Mouse (Mus musculus): Measurements from ENCODE around the gene BC107364.
"Not testable (repeated sequence)": the region's sequence is repeated elsewhere in the genome, so short reads cannot be mapped to it uniquely, and the experiment has no call there.

Gene BC107364

DNA sequence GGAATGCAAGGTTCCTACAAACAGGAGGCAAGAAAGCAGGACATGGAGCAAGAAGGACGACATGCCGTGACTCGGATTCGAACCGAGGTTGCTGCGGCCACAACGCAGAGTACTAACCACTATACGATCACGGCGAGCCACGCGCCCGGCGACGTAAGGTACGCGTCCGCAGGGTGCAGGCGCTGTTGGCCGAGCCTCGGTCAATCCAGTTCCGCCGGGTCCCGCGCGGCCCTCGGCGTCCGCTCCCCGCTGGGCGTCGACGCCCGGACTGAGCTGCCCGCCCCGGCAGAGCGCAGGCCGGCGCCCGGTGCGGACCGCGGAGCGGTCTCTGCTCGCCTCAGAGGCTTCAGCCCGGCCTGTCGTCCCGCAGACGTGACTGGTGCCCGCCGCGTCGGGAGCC lies 5.9 kb upstream of the BC107364 start:
- in situ Hi-C loops (cut with MboI; ENCODE audit: low sequenced_read_pairs): not testable (repeated sequence)

DNA sequence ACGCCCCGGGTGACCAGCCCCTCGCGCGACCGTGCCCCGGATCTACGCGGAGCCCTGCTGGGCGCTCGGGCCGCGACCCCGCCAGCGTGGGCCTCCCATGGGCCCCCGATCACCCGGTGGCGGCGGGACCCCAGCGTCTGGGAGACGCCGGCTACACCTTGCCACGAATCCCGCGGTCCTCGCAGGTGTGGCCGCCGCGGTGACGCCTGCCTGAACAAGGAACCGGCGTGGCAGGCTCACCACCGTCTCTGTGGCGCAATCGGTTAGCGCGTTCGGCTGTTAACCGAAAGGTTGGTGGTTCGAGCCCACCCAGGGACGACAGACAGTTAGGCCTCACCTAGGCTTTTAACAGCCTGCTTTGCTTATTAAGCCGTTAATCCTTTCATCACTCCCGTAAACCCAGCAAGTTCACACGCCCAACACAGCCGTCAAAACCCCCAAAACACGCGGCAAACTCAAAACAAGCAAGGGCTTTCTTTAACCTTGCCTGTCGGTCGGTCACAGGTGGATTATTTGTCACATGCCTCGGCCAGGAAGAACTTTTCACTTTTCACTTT lies 847 bp downstream of the BC107364 start:
- in situ Hi-C loops (cut with MboI; ENCODE audit: low sequenced_read_pairs): not testable (repeated sequence)

DNA sequence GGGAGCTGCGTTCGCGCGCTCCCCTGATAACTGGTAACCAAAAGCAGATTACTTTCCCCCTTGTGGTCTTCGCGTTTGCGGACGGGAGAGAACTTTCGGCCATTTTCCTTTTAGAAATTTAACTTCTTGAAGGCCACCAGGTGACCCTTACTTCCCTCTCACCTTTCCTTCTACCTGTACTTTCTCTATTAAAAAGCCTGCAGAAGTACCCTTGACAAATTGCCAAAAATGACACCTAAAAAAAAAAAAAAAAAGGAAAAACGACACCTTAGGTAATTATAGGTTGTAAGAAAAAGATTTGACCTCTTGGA lies 1.6 kb downstream of the BC107364 start:
- in situ Hi-C loops (cut with MboI; ENCODE audit: low sequenced_read_pairs): not testable (repeated sequence)

DNA sequence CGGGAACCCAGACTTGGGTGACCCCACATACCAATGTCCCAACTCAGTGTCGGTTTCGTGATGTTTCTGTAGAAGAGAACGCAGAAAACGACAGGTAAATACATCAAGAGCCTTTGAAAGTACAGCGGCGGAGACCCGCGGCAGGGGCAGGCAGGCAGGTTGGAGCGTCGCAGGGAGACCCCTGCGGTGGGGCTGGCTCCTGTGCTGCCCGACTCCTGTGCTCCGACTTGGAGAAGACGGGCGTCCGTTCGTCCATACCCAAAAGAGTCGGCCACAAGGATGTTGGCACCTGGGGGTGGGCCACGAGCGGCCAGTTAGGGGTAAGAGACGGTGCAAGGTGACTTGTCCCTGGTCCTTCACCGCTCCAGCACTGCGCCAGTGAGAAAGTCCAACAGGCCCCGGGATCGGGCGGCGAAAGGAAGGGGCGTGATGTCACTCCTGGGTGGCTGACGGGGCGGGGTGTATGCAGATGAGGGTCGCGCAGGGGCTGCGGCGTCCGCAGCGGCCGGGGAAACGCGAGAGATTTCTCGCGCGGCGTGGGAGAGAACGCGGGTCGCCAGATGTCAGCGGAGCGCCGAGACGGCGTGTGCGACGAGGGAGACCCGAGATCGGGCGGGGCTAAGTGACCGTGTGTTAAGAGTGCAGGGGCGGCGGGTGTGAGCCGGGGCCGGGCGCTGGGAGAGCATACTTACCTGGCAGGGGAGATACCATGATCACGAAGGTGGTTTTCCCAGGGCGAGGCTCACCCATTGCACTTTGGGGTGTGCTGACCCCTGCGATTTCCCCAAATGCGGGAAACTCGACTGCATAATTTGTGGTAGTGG lies 2.1 kb downstream of the BC107364 start:
- in situ Hi-C loops (cut with MboI; ENCODE audit: low sequenced_read_pairs): loop anchor here (25.0 kb wide), 1 partner anchor 113 kb away; no protein-coding TSS in a partner anchor

DNA sequence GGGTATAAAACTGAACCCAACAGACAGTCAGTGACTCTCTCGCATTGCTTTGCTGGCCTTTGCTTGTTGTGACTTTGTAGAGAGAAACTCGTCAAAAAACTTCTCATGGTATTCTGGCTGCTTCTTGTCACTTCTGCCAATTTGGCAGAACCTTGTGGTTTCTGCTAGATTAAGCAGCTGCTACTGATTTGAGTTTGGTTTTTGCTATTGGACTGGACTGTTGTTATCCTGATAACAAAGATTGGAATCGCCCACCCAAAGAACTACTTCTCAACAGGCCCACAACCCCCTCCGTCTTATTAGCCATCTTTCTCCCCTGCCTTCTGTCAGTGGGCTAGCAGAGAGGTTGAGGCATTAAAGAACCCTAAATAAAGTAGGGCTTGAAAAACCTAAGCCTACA lies 6.7 kb downstream of the BC107364 start:
- in situ Hi-C loops (cut with MboI; ENCODE audit: low sequenced_read_pairs): loop anchor here (25.0 kb wide), 1 partner anchor 108 kb away; no protein-coding TSS in a partner anchor

DNA sequence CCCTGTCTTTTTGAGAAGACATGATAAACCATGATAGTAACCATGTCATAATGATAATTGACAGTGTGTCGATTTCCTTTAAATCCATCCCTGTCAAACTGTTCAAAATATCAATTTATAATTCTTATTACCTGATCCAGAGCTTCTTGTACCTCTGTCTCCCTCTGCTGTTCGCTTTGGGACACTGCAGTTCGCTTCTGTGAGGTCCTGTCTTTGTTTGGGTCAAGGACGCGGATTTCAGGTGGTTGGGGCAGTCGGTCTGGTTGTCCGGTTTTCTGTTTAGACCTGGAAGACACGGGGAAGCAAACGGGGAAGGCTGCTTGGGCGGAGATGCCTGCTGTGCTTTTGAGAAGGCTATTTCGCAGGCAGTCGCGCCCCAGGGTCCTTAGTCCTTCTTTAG lies 11.5 kb downstream of the BC107364 start:
- in situ Hi-C loops (cut with MboI; ENCODE audit: low sequenced_read_pairs): loop anchor here (25.0 kb wide), 1 partner anchor 103 kb away; no protein-coding TSS in a partner anchor

DNA sequence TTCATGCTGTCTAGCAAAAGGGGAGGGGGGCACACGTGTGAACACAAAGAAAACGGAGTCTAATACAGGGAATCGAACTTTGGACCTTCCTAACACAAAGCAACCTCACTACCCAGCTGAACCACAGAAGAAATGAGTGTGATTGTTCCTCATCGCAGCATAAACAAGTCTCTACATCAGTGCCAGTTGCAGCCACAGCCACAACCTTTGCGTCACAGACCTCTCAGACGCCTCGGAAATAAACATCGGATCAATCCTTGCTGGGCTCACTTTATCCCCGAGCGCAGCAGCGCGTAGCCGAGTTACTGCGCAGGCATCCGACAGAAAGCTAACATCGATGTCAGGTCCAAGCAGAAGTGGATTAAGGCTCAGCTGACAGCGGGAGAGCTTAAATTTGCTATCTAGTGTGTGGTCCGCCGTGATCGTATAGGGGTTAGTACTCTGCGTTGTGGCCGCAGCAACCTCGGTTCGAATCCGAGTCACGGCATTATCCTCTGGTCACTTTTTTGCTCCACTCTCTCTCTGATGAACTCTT lies 16.5 kb downstream of the BC107364 start:
- in situ Hi-C loops (cut with MboI; ENCODE audit: low sequenced_read_pairs): loop anchor here (25.0 kb wide), 1 partner anchor 98 kb away; no protein-coding TSS in a partner anchor

DNA sequence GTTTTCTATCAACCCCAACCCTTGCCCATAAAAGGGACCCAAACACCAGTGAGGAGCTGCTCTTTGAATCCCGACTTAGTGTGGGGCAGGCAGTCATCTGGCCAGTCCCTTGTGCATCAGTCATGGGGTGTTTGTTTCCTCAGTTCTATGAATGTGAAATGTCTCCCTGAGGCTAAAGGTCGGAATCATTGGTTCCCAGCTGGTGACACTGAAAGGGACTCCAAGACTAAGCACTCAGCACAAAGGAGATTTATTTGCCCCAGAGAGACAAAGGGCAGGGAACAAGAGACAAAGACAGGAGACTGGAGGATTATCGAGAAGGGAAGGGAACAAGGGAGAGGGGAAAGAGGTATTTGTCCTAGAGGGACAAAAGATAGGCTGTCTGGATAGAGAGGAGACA lies 19.9 kb downstream of the BC107364 start:
- in situ Hi-C loops (cut with MboI; ENCODE audit: low sequenced_read_pairs): loop anchor here (25.0 kb wide), 1 partner anchor 95 kb away; no protein-coding TSS in a partner anchor

DNA sequence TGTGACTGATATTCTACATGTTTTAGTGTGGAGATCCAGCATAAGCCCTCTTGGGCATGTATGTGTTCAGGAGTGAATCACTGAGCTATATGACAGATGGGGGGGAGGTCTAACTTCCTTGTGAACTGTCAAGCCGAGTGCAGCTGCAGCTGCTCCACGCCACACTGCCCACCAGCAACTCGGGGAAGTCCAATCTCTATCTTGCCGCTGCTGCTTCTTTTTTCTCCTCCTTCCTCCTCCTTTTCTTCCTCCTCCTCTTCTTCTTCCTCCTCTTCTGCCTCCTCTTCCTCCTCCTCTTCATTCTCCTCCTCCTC lies 22.3 kb downstream of the BC107364 start:
- in situ Hi-C loops (cut with MboI; ENCODE audit: low sequenced_read_pairs): loop anchor here (25.0 kb wide), 1 partner anchor 92 kb away; no protein-coding TSS in a partner anchor

DNA sequence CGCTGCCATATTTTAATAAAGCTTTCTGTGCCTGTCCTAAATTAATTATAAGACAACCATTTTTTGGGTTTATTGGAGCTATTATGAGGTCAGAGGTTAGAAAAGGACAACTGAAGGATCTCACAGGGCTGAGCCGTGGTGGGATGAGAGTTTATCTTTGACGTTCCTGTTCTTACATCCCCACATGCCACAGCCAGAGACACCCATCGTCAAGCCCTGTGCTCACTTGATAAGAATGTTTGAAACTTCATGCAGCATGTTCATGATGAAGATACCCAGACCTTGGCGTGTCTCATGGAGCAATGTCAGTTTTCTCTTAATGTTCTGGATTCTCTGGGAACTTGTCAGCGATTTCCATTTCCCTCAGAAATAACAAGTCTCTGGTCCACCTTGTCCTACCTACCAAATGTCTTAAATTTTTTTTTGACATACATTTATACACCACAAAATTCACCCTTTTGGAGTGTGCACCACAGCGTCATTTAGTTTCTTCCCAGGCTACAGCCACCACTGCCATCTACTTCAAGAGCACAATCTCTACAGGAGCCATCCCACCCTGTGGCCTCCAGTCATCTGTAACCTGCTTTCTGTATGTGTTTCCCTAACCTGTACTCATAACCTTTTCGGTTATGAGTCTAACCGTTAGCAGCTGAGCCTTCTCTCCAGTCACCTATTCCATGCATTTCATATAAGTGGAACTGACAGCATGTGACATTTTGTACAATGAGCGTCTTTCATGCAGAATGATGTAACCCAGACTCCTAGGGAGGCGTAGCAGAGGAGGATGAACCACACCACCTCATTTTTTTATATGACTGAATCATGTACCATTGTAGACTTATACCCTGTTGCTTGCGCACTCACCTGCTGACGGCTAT lies 22.9 kb downstream of the BC107364 start:
- in situ Hi-C loops (cut with MboI; ENCODE audit: low sequenced_read_pairs): loop anchor here (25.0 kb wide), 1 partner anchor 92 kb away; no protein-coding TSS in a partner anchor

DNA sequence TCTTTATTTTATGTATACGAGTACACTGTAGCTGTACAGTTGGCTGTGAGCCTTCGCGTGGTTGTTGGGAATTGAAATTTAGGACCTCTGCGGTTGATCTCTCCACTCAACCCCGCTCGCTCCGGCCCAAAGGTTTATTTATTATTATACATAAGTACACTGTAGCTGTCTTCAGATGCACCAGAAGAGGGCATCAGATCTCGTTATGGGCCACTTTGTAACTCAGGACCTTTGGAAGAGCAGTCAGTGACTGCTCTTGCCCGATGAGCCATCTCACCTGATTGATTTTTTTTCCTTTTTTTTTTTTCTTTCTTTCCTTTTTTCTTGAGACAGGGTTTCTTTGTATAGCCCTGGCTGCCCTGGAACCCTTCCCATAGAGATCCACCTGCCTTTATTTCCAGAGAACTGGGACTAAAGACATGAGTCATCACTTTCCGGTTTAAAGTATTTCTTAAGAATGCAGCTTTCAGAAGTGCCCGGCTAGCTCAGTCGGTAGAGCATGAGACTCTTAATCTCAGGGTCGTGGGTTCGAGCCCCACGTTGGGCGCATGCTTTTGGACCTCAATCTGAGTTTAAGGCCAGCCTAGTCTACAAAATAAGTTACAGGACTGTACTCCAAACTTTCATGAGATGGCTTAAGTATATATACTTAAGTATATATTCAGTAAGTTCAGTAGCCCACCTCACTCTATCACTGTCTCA lies 24.2 kb downstream of the BC107364 start:
- in situ Hi-C loops (cut with MboI; ENCODE audit: low sequenced_read_pairs): loop anchor here (25.0 kb wide), 1 partner anchor 91 kb away; no protein-coding TSS in a partner anchor

DNA sequence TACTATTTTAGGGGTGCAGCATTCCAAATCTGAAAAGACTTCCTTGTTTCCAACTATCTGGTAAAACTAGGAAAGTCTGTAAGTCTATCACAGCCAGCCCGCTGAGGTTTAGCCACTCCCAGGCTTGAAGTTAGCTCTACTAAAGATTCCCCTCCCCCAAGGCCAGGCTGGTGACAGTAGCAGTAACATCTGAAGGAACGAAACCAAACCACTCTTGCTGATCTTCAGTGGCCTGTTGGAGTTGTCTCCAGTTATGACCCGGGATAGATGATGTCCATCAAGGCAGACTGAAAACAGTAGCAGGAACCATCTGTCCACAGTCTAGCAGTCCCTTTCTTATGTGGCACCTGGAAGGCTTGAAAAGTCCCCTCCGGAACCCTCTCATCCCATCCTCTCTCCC lies 24.8 kb downstream of the BC107364 start:
- in situ Hi-C loops (cut with MboI; ENCODE audit: low sequenced_read_pairs): loop anchor here (25.0 kb wide), 1 partner anchor 90 kb away; no protein-coding TSS in a partner anchor

DNA sequence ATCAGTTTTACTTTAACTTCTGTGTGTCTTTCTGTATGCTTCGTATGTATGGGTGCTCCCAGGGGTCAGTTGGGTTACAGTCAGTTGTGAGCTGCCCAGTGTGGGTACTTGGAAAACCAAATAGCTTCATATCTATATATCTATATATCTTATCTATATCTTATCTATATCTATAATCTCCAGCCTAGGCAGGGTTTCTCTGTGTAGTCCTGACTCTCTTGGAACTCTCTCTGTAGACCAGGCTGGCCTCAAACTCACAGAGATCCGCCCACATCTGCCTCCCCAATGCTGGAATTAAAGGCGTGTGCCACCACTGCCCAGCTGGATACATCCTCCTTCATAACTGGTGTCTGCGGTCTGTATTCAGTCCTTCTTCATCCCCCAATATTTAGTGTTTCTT lies 25.8 kb downstream of the BC107364 start:
- in situ Hi-C loops (cut with MboI; ENCODE audit: low sequenced_read_pairs): loop anchor here (25.0 kb wide), 1 partner anchor 89 kb away; no protein-coding TSS in a partner anchor

DNA sequence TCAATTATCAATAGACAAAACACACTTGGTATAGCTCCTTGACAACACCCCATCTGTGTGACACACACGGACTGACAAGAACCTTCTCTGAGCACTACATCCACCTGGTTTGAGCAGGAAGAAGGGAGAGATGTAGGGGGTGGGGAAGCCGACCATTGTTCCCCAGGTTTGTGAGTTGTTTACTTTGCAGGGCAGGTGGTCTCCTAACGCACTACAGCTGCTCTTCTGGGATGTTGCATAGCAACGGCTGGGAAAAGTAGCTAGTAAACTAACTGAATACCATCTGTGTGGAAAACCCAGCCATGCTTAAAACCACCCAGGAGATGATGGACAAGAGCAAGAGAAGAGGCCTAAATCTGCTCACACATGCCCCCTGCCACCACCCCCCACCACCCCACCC lies 27.7 kb downstream of the BC107364 start:
- in situ Hi-C loops (cut with MboI; ENCODE audit: low sequenced_read_pairs): not testable (repeated sequence)

DNA sequence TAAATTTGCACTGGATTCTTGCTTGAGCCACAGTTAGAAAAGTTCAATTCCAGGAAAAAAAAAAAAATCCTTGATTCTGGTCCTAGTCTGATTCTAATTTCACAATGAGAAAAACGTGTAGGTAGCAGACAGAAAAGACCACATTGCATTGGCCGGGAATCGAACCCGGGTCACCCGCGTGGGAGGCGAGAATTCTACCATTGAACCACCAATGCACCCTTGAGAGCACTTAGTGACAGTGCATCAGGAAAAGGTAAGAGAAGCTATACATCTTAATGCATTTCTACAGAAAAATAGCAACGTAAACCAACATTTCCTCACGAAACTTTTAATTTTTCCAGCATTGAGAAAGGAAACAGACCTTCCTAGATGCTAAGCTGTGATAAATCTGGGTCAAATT lies 28.2 kb downstream of the BC107364 start:
- in situ Hi-C loops (cut with MboI; ENCODE audit: low sequenced_read_pairs): no loop called here

DNA sequence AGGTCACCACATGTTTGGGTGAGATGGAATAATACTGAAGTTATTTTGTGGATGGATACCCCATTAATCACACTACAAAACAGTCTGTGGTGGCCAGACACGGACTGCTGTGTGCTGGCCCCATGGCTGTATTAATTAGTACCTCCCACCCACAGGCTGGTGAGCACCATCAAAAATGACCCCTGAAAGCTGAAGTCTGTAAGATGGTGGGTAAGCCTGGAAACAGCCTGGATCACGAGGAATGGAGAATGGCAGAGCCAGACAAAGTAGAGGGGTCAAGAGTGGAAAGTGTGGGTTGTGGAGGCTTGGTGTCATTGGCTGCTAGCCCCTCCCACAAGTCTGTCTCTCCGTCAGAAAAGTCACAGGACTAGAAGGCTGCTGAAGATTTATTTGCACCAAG lies 31.3 kb downstream of the BC107364 start:
- in situ Hi-C loops (cut with MboI; ENCODE audit: low sequenced_read_pairs): no loop called here

DNA sequence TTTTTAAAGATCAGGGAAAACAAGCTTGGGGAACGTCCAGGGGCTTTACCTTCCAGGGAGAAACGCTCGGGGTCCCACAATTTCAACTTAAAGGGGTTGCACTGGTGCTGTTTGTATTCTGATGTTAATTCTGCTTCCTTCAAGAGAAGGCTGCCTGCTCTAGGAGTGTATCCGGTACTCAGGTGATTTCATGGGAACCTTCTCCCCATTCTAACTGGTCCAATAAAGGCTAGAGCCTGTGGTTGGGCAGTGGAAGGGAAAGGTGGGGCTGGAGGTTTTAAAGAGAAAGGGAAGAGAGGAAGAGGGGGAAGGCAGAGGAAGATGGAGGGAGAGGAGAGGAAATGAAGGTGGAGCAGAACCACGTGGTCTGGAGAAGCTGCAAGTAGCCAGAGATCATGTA lies 33.2 kb downstream of the BC107364 start:
- in situ Hi-C loops (cut with MboI; ENCODE audit: low sequenced_read_pairs): not testable (repeated sequence)

DNA sequence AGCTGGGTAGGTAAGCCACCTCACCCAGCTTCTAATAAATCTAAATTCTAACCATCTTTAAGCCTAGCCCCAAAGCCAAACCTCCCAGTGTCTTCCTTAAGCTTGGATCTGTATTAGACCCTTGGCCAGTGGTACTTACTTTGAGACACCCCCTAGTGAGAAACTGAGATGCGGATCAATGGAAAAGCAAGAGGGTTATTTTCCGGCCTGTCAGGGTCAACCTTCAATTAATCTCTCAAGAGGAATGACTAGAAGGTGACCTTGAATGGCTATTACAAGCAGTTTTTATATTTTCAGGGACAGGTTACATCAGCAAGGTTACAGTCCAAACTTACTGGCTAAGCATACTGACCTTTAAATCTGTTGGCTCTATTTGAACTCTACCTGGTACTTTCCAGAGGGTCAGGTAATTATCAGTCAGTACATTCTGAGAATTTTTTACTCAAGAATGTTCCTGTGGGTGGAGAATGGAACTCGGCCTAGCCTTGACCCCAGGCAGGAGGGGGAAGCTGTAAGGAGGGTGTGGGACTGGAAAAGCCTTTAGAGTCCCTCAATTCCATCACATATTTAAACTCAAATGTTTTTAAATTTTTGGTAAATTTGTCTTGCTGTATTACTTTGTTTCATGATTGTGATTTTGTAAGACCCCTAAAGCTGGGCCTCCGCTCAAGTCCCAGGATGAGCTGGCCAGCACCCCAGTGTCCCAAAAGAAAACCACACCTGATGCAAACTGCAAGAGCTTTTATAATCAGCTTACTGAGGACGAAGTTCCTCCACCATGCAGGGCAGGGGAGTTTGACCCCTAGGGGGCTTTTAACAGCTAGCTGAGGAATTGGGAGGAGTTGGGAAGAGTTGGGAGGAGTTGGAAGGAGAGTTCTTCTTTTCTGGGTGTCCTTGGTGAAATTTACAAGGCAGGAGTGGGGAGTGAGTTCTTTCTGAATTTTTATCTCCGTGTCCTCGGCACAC lies 34.0 kb downstream of the BC107364 start:
- in situ Hi-C loops (cut with MboI; ENCODE audit: low sequenced_read_pairs): no loop called here

DNA sequence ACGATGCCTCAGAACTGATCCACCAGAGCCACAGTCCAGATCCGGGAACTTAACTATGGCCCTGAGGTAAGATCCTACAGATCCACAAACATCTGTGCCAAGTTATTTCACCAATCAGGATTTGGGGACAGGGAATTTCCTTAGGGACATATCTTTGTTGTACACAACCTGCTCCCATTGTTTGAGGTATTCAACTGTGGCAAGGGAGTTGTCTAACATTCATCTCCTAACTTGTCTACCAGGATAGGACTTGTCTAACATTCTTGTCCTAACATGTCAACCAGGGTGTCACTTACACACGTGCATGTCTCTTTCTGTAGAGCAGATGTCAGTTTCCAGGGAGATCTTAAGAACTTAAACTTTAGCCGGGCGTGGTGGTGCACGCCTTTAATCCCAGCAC lies 35.5 kb downstream of the BC107364 start:
- in situ Hi-C loops (cut with MboI; ENCODE audit: low sequenced_read_pairs): no loop called here

Data from CH12F3 (cell line).